14 mouse cellular contexts compared by ENCODE assay signal in the genomic region with DNA sequence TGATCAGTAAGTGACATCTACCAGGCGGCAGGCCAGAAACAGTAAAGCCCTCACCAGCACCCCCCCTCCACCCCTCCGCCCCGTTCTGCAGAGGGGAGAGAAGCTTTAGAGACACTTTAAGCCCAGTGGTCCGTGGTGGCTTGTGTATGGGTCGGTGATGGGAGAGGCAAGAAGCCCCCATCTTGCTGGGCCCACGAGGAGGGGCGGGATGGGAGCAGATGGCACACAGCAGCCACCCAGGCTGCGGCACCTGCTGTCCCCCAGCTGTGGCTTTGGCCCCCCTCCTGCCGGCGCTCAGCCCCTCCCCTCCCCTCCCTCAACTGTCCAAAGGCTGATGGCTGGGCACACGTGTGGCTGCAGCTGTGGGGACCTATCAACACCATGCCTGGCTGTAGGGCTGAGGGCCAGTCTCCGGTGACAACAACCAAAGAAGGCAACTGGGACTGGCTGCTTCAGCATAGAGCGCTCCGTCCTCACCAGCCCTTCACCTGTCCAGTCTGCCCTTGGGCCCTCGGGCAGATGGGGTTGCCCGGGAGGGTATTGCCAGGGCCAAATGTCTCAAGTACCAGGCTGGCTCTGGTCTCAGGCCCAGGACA. TPM values are rescaled to one million over a fixed set of nuclear protein-coding genes. Genes with fewer than 3 reads are reported as not detected.
DNase-seq lines count a peak whose midpoint lies in the region; ATAC-seq and TF ChIP-seq lines count a peak whose summit lies in the region.
"Had no signal": no experiment of that assay in that cellular context is flagged by ENCODE, and none has a peak within 500 bp of the region (broad histone marks: within the 10 kb centered on the region; RNA-seq: fewer than 3 reads in every experiment).

No protein-coding gene starts in this region.

- H3K4me1 ChIP-seq in forebrain, postnatal 0 days (ENCODE audit: insufficient read depth) = no peaks in the 10 kb centered on the region
- H3K4me1 ChIP-seq in hindbrain, embryonic 13.5 days (replicated peaks) = peaks cover 63% of the 10 kb centered on the region

- no peaks in the 10 kb centered on the region for H3K79me2 ChIP-seq in myocyte (ENCODE audit: control insufficient read depth, insufficient read depth)

- intact Hi-C loops in left cerebral cortex, postnatal 4 days (cut with DNase I) = no loop called here
- intact Hi-C loops in left cerebral cortex, postnatal 10 days (cut with DNase I) = no loop called here

- no peaks in the 10 kb centered on the region for H3K27me3 ChIP-seq in forebrain, postnatal 0 days (ENCODE audit: insufficient read depth, low read length)
- no peaks in the 10 kb centered on the region for H3K27me3 ChIP-seq in hindbrain, embryonic 13.5 days
- no peaks in the 10 kb centered on the region for H3K27me3 ChIP-seq in myocyte (ENCODE audit: control insufficient read depth, insufficient read depth, insufficient read length)

- no peak overlapping the region for H3K27ac ChIP-seq in forebrain, postnatal 0 days (ENCODE audit: low read depth, low read length)
- H3K27ac ChIP-seq in hindbrain, embryonic 13.5 days = peak overlapping the region; percentile 64
- H3K27ac ChIP-seq: kidney, postnatal 0 days had no signal

- TF ChIP-seq POLR2A in myocyte (IDR thresholded peaks at IDR 0.05; ENCODE audit: insufficient read length, low read depth) = no peak

- H3K4me3 ChIP-seq in forebrain, postnatal 0 days (ENCODE audit: low read depth, low read length) = no peak overlapping the region
- H3K4me3 ChIP-seq in hindbrain, embryonic 13.5 days = no peak overlapping the region
- no peak overlapping the region for H3K4me3 ChIP-seq in myocyte

- WGBS in forebrain, postnatal 0 days = 60% methylated on average over 16 of the region's 16 CpGs
- WGBS in hindbrain, embryonic 13.5 days = 53% methylated on average over 16 of the region's 16 CpGs

- no peak overlapping the region for H3K4me2 ChIP-seq in forebrain, postnatal 0 days (ENCODE audit: low read depth)
- no peak overlapping the region for H3K4me2 ChIP-seq in hindbrain, embryonic 13.5 days
- no peak overlapping the region for H3K4me2 ChIP-seq in myocyte (ENCODE audit: low read depth)

- H3K9me3 ChIP-seq in forebrain, postnatal 0 days (ENCODE audit: low read length) = no peaks in the 10 kb centered on the region
- H3K9me3 ChIP-seq in hindbrain, embryonic 13.5 days = no peaks in the 10 kb centered on the region

- no peak overlapping the region for H3K9ac ChIP-seq in forebrain, postnatal 0 days
- no peak overlapping the region; the same call in 1 of the 2 replicates for H3K9ac ChIP-seq in hindbrain, embryonic 13.5 days

- TF ChIP-seq CTCF in forebrain, postnatal 0 days (IDR thresholded peaks at IDR 0.05; ENCODE audit: low read depth) = no peak

- ATAC-seq in forebrain, postnatal 0 days = peak; percentile 23; the same call in 1 of the 2 replicates
- ATAC-seq in hindbrain, embryonic 13.5 days (ENCODE audit: low FRiP score) = no peak; the same call in 1 of the 2 replicates

- DNase-seq in left cerebral cortex, postnatal 4 days = peak; percentile 75
- no peak for DNase-seq in left cerebral cortex, postnatal 10 days (ENCODE audit: extremely low spot score in 1 of 2, low spot score in 2 of 2)
- DNase-seq in forebrain, postnatal 0 days = no peak
- DNase-seq in kidney, postnatal 14 days = no peak
- no peak for DNase-seq in left cerebral cortex, adult 18-20 months (ENCODE audit: low spot score in 2 of 2)
- DNase-seq in adrenal gland, postnatal 4 days (ENCODE audit: low spot score in 2 of 2) = no peak
- DNase-seq: embryo, embryonic 11 days had no signal

- peaks cover 23% of the 10 kb centered on the region for H3K36me3 ChIP-seq in forebrain, postnatal 0 days (ENCODE audit: insufficient read depth)
- H3K36me3 ChIP-seq in hindbrain, embryonic 13.5 days = peaks cover 38% of the 10 kb centered on the region
- no peaks in the 10 kb centered on the region for H3K36me3 ChIP-seq in myocyte (ENCODE audit: control insufficient read depth, insufficient read depth)

- no peak overlapping the region for H3ac ChIP-seq in myocyte (ENCODE audit: control insufficient read depth, insufficient read length)

TF ChIP-seq in myocyte, 11 proteins besides CTCF, POLR2A, EP300 and RAD21:
- TF ChIP-seq MAX (IDR thresholded peaks at IDR 0.05; ENCODE audit: low read depth) = no peak
- TF ChIP-seq MYOD1 (IDR thresholded peaks at IDR 0.05; ENCODE audit: control insufficient read depth in 1 of 3, insufficient read length in 2 of 3, low read depth in 2 of 3) = peak; percentile 97 to 100 (median 98)
- TF ChIP-seq USF1 (IDR thresholded peaks at IDR 0.05; ENCODE audit: low read depth) = no peak
- TF ChIP-seq CEBPB (IDR thresholded peaks at IDR 0.05; ENCODE audit: insufficient read depth, poor library complexity, severe bottlenecking) = no peak
- TF ChIP-seq SRF (IDR thresholded peaks at IDR 0.05; ENCODE audit: control insufficient read depth, insufficient read length, low read depth) = peak; percentile 92
- TF ChIP-seq MYOG (IDR thresholded peaks at IDR 0.05; ENCODE audit: control insufficient read depth in 1 of 3, insufficient read depth in 1 of 3, insufficient read length in 2 of 3, low read depth in 2 of 3) = peak; percentile 87 to 98 (median 98)
- peak; percentile 99 for TF ChIP-seq TCF3 (IDR thresholded peaks at IDR 0.05; ENCODE audit: insufficient read length, low read depth)
- no peak for TF ChIP-seq POLR2AphosphoS2 (IDR thresholded peaks at IDR 0.05; ENCODE audit: insufficient read length, low read depth)
- no peak for TF ChIP-seq E2F4 (IDR thresholded peaks at IDR 0.05; ENCODE audit: insufficient read depth)
- TF ChIP-seq TCF12 (IDR thresholded peaks at IDR 0.05; ENCODE audit: insufficient read depth, poor library complexity, severe bottlenecking) = peak; percentile 100
- no peak for TF ChIP-seq REST (IDR thresholded peaks at IDR 0.05; ENCODE audit: insufficient read depth, insufficient read length)

RNA-seq across cellular contexts. Expression of a gene that starts 28.9 kb away (rescaled TPM):
- total RNA-seq in left cerebral cortex, postnatal 4 days (2021) = not detected
- total RNA-seq in left cerebral cortex, postnatal 10 days (2021) = not detected
- total RNA-seq in forebrain, postnatal 0 days (2014; rRNA removed) = not detected in 2 replicates
- polyA plus RNA-seq in forebrain, postnatal 0 days (2015; fragmentation: Nextera tagmentation; extraction: Ambion mirVana) = not detected in 2 replicates
- not detected in 2 replicates for polyA plus RNA-seq in hindbrain, embryonic 13.5 days (2015; fragmentation: Nextera tagmentation; extraction: Ambion mirVana)
- polyA plus RNA-seq in myocyte (2012; fragmentation: generic; extraction: Trizol) = 0.55 TPM
- not detected for total RNA-seq in left cerebral cortex, adult 18-20 months (2021)
- total RNA-seq in adrenal gland, postnatal 4 days (2021) = not detected
- total RNA-seq: gastrocnemius, postnatal 4 days; liver, adult 2 months; megakaryocyte, adult 5-6 weeks had no signal
- polyA plus RNA-seq: liver, adult 2 months; testis, adult 2 months had no signal

RNA-seq across cellular contexts. Expression of a gene that starts 40.0 kb away (rescaled TPM):
- 10 to 100 TPM; 63.8 to 74.6 TPM for total RNA-seq in left cerebral cortex, postnatal 4 days (2021)
- 10 to 100 TPM; 81.8 to 83.6 TPM for total RNA-seq in left cerebral cortex, postnatal 10 days (2021)
- total RNA-seq in forebrain, postnatal 0 days (2014; rRNA removed) = 15.3 and 31.8 TPM in 2 replicates
- 137 and 157 TPM in 2 replicates for polyA plus RNA-seq in forebrain, postnatal 0 days (2015; fragmentation: Nextera tagmentation; extraction: Ambion mirVana)
- polyA plus RNA-seq in hindbrain, embryonic 13.5 days (2015; fragmentation: Nextera tagmentation; extraction: Ambion mirVana) = 98.9 and 101 TPM in 2 replicates
- polyA plus RNA-seq in myocyte (2012; fragmentation: generic; extraction: Trizol) = 95.7 TPM
- 10 to 100 TPM; 79.6 to 86.0 TPM for total RNA-seq in left cerebral cortex, adult 18-20 months (2021)
- 10 to 100 TPM; 51.5 to 51.8 TPM for total RNA-seq in adrenal gland, postnatal 4 days (2021)

RNA-seq across cellular contexts. Expression of a gene that starts 40.2 kb away (rescaled TPM):
- total RNA-seq in left cerebral cortex, postnatal 4 days (2021) = 10 to 100 TPM; 10.3 to 10.7 TPM
- 10 to 100 TPM; 12.5 to 14.6 TPM for total RNA-seq in left cerebral cortex, postnatal 10 days (2021)
- total RNA-seq in forebrain, postnatal 0 days (2014; rRNA removed) = 8.8 and 12.8 TPM in 2 replicates
- polyA plus RNA-seq in forebrain, postnatal 0 days (2015; fragmentation: Nextera tagmentation; extraction: Ambion mirVana) = 6.0 and 8.4 TPM in 2 replicates
- 5.4 and 6.1 TPM in 2 replicates for polyA plus RNA-seq in hindbrain, embryonic 13.5 days (2015; fragmentation: Nextera tagmentation; extraction: Ambion mirVana)
- 17.6 TPM for polyA plus RNA-seq in myocyte (2012; fragmentation: generic; extraction: Trizol)
- total RNA-seq in left cerebral cortex, adult 18-20 months (2021) = 1 to 10 TPM; 8.1 to 8.3 TPM
- 10 to 100 TPM; 11.9 to 13.9 TPM for total RNA-seq in adrenal gland, postnatal 4 days (2021)

RNA-seq across cellular contexts. Expression of a gene that starts 47.5 kb away (rescaled TPM):
- 10 to 100 TPM; 20.7 to 20.8 TPM for total RNA-seq in left cerebral cortex, postnatal 4 days (2021)
- total RNA-seq in left cerebral cortex, postnatal 10 days (2021) = 10 to 100 TPM; 17.8 to 18.8 TPM
- total RNA-seq in forebrain, postnatal 0 days (2014; rRNA removed) = 4.5 and 5.6 TPM in 2 replicates
- polyA plus RNA-seq in forebrain, postnatal 0 days (2015; fragmentation: Nextera tagmentation; extraction: Ambion mirVana) = 4.9 and 9.5 TPM in 2 replicates
- polyA plus RNA-seq in hindbrain, embryonic 13.5 days (2015; fragmentation: Nextera tagmentation; extraction: Ambion mirVana) = 27.2 and 30.2 TPM in 2 replicates
- polyA plus RNA-seq in myocyte (2012; fragmentation: generic; extraction: Trizol) = 29.5 TPM
- 10 to 100 TPM; 34.3 to 46.0 TPM for total RNA-seq in left cerebral cortex, adult 18-20 months (2021)
- 10 to 100 TPM; 11.3 to 12.0 TPM for total RNA-seq in adrenal gland, postnatal 4 days (2021)
